Mouse (Mus musculus): ENCODE measurements at regions not wholly inside any gene's neighbourhood (a gene's known extent, or its start where the extent isn't known, plus 50 kb on each side); places are given as distances from the start of the nearest gene placed in this dataset.

GRCm38 (mm10) chr6:100970810-100971447 is 137.5 kb downstream of the Ppp4r2 start:
- no peak for DNase-seq
- intact Hi-C loops (cut with DNase I) = no loop called here

- DNase-seq = no peak
- intact Hi-C loops (cut with DNase I) = no loop called here
These were observed 138.1 kb downstream of the Ppp4r2 start for GRCm38 (mm10) chr6:100971462-100971955.

GRCm38 (mm10) chr6:100973366-100974090 is 140.1 kb downstream of the Ppp4r2 start:
- no peak for DNase-seq
- intact Hi-C loops (cut with DNase I) = no loop called here

DNA sequence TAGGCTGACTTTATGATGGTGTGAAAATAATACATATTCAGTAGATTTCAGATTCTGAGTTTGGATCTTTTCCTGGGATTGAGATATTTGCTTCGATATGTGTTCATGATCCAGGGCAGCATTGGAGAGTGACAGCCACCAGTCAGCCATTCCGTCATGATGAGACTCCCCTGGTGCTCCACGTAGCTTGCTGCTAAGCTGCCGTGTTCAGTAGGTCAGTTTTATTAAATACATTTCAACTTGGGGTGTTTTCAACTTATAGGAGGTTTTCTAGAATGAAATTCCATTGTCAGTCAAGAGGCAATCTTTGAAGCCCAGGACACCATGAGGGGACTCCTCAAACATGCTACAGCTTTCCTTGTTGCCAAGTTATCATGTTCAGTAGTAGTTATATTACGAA is 141.3 kb downstream of the Ppp4r2 start:
- intact Hi-C loops (cut with DNase I) = no loop called here

DNA sequence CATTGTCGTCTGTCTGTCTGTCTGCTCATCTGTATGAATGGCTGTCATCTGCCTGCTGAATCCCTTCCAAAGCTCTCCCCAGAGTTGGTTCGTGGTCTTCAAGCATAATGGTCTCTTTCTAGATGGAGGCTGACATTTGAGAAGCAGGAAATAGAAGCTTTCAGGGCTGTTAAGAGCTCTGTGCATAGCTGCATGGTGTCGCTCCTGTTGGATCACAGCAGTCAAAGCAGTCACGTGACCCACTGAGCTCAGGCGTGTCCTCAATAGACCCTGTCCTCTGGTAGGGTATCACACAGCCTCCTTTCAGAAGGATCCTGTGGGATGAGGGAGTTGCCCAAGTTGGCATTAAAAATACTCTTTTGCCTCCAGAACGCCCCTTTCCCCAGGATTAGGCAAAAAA is 142.4 kb downstream of the Ppp4r2 start:
- no peak for DNase-seq

More for the DNA sequence above, 141.3 kb downstream of the Ppp4r2 start:
- DNase-seq = no peak

DNA sequence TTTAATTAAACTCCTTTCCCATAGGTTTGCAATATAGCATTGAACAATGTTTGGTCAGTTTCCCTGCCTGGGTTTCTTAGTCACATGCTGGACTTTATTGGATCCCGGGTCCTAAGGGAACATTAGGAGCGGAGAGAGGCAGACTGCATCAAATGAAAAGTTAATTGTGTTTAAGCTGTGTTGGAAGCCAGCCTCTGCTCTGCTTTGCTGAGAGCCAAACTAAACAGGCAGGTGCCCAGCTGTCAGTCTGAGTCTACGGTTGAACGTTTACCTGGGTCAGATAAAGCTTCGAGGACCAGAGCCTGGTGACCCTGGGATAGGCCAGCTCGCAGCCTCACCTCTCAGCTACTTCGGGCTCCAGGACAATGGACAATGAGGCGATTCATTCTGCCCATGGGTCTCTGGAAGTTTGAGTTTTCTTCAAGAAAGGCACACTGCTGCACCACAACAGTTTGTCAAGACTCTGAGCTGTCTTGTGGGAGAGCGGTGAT is 143.8 kb downstream of the Ppp4r2 start:
- intact Hi-C loops (cut with DNase I) = no loop called here
- DNase-seq = no peak

More for the DNA sequence above, 142.4 kb downstream of the Ppp4r2 start:
- intact Hi-C loops (cut with DNase I) = no loop called here

DNA sequence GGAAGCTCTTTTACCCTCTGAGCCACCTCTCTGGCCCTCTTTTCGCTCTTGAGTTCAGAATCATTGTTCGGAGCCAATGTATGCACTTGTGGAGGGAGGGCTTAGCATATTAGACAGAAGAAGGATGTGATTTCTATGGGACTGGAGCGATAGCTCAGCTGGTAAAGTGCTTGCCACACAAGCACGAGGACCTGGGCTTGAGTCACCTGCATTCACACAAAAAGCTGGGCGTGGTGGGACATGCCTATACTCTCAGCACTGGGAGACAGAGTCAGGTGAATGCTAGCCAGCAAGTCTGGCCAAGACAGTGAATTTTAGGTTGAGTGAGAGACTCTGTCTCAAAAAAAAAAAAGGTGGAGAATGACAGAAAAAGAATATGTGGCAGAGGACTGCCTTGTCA is 144.7 kb downstream of the Ppp4r2 start:
- DNase-seq = no peak

GRCm38 (mm10) chr6:100978727-100979460 is 145.5 kb downstream of the Ppp4r2 start:
- no peak for DNase-seq
- intact Hi-C loops (cut with DNase I) = no loop called here

More for the DNA sequence above, 144.7 kb downstream of the Ppp4r2 start:
- intact Hi-C loops (cut with DNase I) = no loop called here

DNA sequence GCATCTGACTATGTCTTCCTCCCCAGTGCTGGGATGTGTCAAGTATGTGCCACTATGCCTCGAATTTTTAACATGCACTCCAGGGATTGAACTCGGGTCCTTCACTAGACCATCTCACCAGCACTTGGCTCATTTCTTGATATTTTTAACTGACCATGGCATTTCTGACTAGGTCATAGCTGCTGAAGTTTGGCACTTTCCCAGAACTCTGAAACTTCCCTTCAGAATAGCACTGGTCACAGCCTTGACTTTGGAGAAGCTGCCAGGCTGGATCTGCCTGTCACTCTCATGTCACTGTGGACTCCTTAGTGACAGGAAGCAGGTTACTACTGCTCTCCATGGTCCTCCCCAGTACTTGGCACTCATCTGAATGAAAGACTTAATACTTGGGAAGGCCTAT is 146.7 kb downstream of the Ppp4r2 start:
- no peak for DNase-seq

GRCm38 (mm10) chr6:100984861-100985260 is 151.4 kb downstream of the Ppp4r2 start:
- DNase-seq = no peak
- intact Hi-C loops (cut with DNase I) = loop anchor here (5.0 kb wide), 1 partner anchor 83 kb away; no protein-coding TSS in a partner anchor

More for the DNA sequence above, 146.7 kb downstream of the Ppp4r2 start:
- intact Hi-C loops (cut with DNase I) = loop anchor here (5.0 kb wide), 1 partner anchor 78 kb away; no protein-coding TSS in a partner anchor

- no peak for DNase-seq
- intact Hi-C loops (cut with DNase I) = no loop called here
These were observed 152.0 kb downstream of the Ppp4r2 start for GRCm38 (mm10) chr6:100985334-100985937.

DNA sequence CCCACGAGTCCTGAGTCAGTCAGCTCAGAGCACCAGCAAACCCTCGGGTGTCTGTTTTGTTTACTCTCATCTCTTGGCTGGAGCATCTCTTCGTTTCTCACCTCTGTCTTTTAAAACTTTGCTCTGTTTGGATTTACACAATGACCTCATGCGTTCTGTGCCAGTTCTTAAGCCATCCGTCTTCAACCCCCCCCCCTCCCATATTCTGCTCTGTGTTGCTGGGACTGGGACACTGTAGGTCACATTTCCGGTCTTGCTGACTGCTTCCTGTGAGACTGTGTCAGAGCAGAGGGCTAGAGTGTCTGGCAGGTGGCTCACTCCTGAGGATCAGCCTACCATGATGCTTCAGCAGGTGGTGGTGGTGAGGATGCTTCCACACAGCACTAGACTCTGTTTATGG is 155.1 kb downstream of the Ppp4r2 start:
- intact Hi-C loops (cut with DNase I) = no loop called here

GRCm38 (mm10) chr6:100993421-100993820 is 160.0 kb downstream of the Ppp4r2 start:
- intact Hi-C loops (cut with DNase I) = no loop called here
- no peak for DNase-seq

More for the DNA sequence above, 155.1 kb downstream of the Ppp4r2 start:
- no peak for DNase-seq

GRCm38 (mm10) chr6:100995874-100996560 is 162.6 kb downstream of the Ppp4r2 start:
- intact Hi-C loops (cut with DNase I) = no loop called here
- DNase-seq = no peak

DNA sequence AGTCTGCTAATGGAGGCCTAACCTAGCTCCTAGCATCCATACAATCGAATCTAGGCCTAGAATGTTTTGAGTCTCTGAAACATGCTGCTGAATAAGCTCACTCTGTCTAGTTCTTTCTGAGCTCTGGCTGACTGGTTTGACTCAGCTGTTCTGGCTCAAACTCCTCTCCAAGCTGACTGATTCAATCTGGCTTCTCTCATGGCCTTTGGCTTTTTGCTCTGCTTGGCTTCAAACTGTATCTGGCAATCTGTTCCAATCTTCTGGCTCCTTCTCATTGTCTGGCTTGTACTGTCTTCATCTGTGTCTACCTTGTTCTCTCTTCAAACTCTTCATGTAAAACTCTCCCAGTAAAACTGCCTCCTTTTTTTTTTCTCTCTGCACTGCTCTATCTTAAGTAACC is 164.9 kb downstream of the Ppp4r2 start:
- intact Hi-C loops (cut with DNase I) = no loop called here
- no peak for DNase-seq

GRCm38 (mm10) chr6:101003901-101004300 is 170.5 kb downstream of the Ppp4r2 start:
- DNase-seq = no peak
- intact Hi-C loops (cut with DNase I) = no loop called here

- DNase-seq = no peak
- intact Hi-C loops (cut with DNase I) = no loop called here
These were observed 188.2 kb downstream of the Ppp4r2 start for GRCm38 (mm10) chr6:101021650-101022049.

DNA sequence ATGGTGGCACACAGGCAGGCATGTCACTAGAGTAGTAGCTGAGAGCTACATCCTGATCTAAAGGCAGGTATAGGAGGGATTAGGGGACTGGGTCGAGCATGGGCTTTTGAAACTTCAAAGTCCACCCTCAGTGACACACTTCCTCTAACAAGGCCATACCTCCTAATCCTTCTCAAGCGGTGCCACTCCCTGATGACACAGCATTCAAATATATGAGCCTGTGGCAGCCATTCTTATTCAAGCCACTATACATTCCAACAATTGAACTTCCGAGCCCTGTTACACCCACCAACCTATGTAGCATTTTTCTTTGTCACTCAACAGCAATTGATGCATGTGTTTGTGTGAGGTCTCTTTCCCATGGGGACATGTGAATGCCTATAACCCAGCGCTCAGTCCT is 192.4 kb downstream of the Ppp4r2 start:
- intact Hi-C loops (cut with DNase I) = no loop called here
- DNase-seq = no peak

- intact Hi-C loops (cut with DNase I) = no loop called here
- DNase-seq = no peak
These were observed 194.0 kb downstream of the Ppp4r2 start for GRCm38 (mm10) chr6:101027462-101027861.

- intact Hi-C loops (cut with DNase I) = no loop called here
- no peak for DNase-seq
These were observed 196.0 kb downstream of the Ppp4r2 start for GRCm38 (mm10) chr6:101029436-101029835.
